Mouse (Mus musculus): Measurements from ENCODE around the gene Scn4b. TPM values are rescaled to one million over a fixed set of nuclear protein-coding genes. Genes with fewer than 3 reads are reported as not detected.

Gene Scn4b
- polyA plus RNA-seq, 1 experiment, result 0.60 TPM

DNA sequence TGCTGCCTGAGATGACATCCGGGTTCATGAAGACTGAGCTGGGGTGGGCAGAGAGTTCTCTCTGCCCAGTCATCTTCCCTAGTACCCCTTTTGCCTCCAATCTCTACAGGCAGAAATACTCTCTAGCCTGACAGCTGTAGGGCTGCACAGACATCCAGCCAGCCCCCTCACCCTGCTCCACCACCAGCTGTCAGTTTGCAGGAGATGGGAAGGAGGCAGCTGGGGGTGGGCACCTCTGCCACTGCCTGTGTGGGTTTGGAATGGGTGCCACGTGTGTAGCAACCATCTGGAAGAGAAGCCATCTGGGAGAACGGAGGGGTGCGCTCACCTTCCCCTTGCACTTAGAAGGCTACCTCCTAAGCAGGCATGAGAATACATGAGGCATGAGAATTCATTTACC lies 47.1 kb downstream of the Scn4b start:
- no peak for TF ChIP-seq CTCF (IDR thresholded peaks at IDR 0.05; ENCODE audit: control insufficient read depth, insufficient read depth, low read length)
- no peak for TF ChIP-seq POLR2A (IDR thresholded peaks at IDR 0.05; ENCODE audit: borderline replicate concordance, control insufficient read depth, low read depth, low read length)
- Histone ChIP-seq H3K4me3 (replicated peaks; ENCODE audit: control insufficient read depth, low read depth, low read length) (no peak overlapping the region), H3K27ac (ENCODE audit: control insufficient read depth, insufficient read depth, low read depth, low read length, poor library complexity) (no peak overlapping the region), H3K4me1 (ENCODE audit: control insufficient read depth, insufficient read depth, low read length) (peaks cover 4% of the 10 kb centered on the region)
- 51% methylated on average over 4 of the region's 4 CpGs for WGBS

DNA sequence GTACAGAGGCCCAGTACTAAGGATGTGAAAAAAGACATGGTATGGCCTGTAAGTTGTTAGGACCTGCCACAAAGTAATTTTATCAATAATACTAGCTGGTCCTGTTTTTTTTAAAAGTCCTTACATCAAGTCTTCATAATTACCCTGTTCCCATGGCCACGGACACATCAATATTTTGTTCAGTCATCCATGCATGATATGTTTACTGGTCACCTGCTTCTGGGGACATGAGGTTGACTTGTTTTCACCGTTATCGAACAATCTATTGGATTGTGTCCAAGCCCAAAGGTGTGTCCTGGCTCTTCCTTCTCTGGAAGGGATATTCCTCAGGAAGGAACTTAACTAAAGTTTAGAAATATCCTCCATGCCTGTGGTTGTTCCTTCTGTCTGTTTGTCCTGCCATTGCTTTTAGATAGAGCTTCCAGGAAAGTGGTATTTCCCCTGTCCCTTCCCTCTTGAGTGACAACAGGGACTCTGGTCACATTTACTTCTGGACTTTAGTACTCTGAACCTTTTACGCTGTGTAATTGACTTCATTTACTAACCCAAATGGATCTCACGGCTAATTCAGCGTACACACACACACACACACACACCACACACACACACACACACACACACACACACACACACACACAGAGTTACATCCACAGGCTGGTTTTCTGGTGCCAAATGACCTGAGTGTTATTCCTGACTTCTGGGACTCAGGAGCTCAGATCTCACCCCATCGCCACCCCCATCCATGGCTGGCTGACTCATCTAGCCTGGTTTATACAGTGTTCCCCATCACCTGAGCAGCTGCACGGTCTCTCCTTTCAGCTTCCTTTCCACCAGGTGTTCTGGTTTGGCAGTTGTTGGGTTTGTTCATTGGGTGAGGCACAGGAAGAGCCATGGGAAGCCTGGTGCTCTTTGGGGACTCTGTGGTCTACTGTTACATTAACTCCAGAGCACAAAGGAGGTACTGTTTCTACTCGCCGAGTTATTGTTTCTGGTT lies 50.7 kb downstream of the Scn4b start:
- TF ChIP-seq POLR2A (IDR thresholded peaks at IDR 0.05; ENCODE audit: borderline replicate concordance, control insufficient read depth, low read depth, low read length), result no peak
- no peak for TF ChIP-seq CTCF (IDR thresholded peaks at IDR 0.05; ENCODE audit: control insufficient read depth, insufficient read depth, low read length)
- no peak overlapping the region for H3K4me3 ChIP-seq (replicated peaks; ENCODE audit: control insufficient read depth, low read depth, low read length)
- H3K27ac ChIP-seq (ENCODE audit: control insufficient read depth, insufficient read depth, low read depth, low read length, poor library complexity), result no peak overlapping the region
- WGBS, result 50% methylated on average over 10 of the region's 10 CpGs
- no peaks in the 10 kb centered on the region; the same call in 1 of the 2 replicates for H3K4me1 ChIP-seq (ENCODE audit: control insufficient read depth, insufficient read depth, low read length)

DNA sequence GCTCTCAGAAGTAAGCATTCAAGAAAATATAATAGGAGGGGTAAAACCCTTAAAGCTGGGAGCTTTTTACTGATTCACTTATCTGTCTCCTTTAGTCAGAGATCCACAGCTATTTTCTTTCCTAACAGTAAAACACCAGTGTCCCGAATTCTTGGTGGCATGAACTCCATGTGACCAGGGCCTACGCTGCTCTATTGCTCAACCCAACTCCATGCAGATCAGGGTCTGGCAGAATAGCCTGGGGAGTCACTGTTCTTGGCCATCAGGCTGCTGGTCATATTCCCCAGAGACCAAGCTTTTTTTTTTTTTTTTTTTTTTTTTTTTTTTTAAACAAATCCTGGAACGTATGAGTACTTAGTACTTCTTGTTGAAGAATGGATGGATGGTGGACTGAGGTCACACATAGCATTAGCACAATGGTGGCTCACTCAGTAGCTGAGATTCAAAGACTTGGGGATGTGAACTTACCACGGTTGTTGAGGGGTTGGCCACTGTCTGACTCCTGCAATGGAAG lies 51.5 kb downstream of the Scn4b start:
- WGBS, result 47% methylated on average over 4 of the region's 4 CpGs
- no peak overlapping the region for H3K4me3 ChIP-seq (replicated peaks; ENCODE audit: control insufficient read depth, low read depth, low read length)
- TF ChIP-seq CTCF (IDR thresholded peaks at IDR 0.05; ENCODE audit: control insufficient read depth, insufficient read depth, low read length), result no peak
- no peak for TF ChIP-seq POLR2A (IDR thresholded peaks at IDR 0.05; ENCODE audit: borderline replicate concordance, control insufficient read depth, low read depth, low read length)
- no peak overlapping the region for H3K27ac ChIP-seq (ENCODE audit: control insufficient read depth, insufficient read depth, low read depth, low read length, poor library complexity)
- H3K4me1 ChIP-seq (ENCODE audit: control insufficient read depth, insufficient read depth, low read length), result no peaks in the 10 kb centered on the region; the same call in 1 of the 2 replicates

DNA sequence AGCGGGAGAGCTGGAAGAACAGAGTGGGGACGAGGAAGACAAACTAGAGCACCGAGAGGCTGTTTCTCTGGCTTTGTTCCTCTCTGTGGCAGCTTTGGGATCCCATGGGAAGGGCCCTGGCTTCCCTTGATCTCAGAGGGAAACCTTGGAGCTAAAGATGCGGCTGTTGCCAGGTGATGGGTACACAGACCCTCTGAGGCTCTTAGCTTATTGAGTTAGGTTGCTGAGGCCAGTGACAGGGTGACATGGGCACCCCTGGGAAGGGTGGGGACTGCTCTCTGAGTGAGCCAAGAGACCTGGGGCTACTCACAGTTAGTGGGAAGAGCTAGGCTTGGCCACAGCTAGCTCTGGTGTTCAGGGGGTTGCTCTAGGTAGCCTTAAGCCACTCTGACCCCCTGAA lies 57.3 kb downstream of the Scn4b start:
- TF ChIP-seq POLR2A (IDR thresholded peaks at IDR 0.05; ENCODE audit: borderline replicate concordance, control insufficient read depth, low read depth, low read length) (no peak), CTCF (IDR thresholded peaks at IDR 0.05; ENCODE audit: control insufficient read depth, insufficient read depth, low read length) (no peak)
- H3K27ac ChIP-seq (ENCODE audit: control insufficient read depth, insufficient read depth, low read depth, low read length, poor library complexity), result no peak overlapping the region
- no peaks in the 10 kb centered on the region; the same call in 1 of the 2 replicates for H3K4me1 ChIP-seq (ENCODE audit: control insufficient read depth, insufficient read depth, low read length)
- 85% methylated on average over 4 of the region's 4 CpGs for WGBS
- H3K4me3 ChIP-seq (replicated peaks; ENCODE audit: control insufficient read depth, low read depth, low read length), result no peak overlapping the region

DNA sequence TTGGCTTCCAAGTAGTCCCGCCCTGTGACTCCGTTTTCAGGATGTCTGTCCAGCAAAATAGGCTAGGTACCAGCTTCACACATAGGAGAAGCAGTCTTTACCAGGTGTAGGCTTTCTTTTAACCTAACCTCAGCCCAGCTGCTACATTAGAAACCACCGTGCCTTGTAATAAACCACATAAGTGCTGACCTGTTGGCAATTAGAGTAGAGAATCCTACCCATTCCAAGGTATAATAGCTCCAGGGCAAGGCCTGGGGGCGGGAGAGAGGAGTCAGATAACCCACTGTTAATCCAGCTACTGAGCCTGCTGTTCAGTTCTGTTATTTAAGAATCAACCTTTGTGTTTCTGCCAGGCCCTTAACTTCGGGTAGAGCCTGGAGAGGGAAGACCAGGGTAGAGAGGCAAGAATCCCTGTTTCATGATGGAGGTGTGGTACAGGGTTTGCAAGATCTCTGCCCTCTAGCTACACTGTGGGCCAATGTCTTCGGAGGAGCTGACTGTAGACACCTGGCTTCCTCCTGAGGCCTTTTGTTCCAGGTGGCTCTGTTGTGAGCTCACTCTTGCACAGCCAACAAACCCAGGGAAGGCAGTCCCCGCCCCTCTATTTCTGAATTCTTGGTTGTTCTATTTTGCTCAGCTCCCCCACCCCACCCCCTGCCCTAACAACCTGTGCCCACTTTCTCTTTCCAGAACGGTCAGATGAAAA lies 58.1 kb downstream of the Scn4b start:
- TF ChIP-seq CTCF (IDR thresholded peaks at IDR 0.05; ENCODE audit: control insufficient read depth, insufficient read depth, low read length) (no peak), POLR2A (IDR thresholded peaks at IDR 0.05; ENCODE audit: borderline replicate concordance, control insufficient read depth, low read depth, low read length) (no peak)
- Histone ChIP-seq H3K27ac (ENCODE audit: control insufficient read depth, insufficient read depth, low read depth, low read length, poor library complexity) (no peak overlapping the region), H3K4me3 (replicated peaks; ENCODE audit: control insufficient read depth, low read depth, low read length) (no peak overlapping the region), H3K4me1 (ENCODE audit: control insufficient read depth, insufficient read depth, low read length) (peaks cover 4% of the 10 kb centered on the region)
- 69% methylated on average over 8 of the region's 8 CpGs for WGBS

DNA sequence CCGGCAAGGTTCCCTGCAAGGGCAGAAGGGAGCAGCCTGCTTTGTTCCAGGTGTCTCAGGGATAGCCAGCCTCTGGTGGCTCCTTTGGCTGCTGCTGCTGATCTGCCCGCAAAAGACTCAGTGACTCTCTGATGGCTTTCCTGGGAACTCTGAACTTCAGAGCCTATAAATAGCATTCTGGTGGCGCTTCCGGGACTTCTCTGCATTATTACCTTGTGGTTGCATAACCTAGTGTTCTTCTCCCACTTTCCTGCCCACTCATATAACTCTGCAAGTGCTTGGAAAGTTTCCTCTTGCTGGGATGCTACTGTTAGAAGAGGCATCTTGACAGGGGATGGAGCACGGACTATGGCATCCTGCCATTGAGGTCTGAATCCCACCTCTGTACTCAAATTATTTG lies 59.4 kb downstream of the Scn4b start:
- TF ChIP-seq POLR2A (IDR thresholded peaks at IDR 0.05; ENCODE audit: borderline replicate concordance, control insufficient read depth, low read depth, low read length) (no peak), CTCF (IDR thresholded peaks at IDR 0.05; ENCODE audit: control insufficient read depth, insufficient read depth, low read length) (no peak)
- H3K4me1 ChIP-seq (ENCODE audit: control insufficient read depth, insufficient read depth, low read length), result peaks cover 8% of the 10 kb centered on the region
- no peak overlapping the region for H3K4me3 ChIP-seq (replicated peaks; ENCODE audit: control insufficient read depth, low read depth, low read length)
- H3K27ac ChIP-seq (ENCODE audit: control insufficient read depth, insufficient read depth, low read depth, low read length, poor library complexity), result no peak overlapping the region
- WGBS, result 65% methylated on average over 5 of the region's 5 CpGs

DNA sequence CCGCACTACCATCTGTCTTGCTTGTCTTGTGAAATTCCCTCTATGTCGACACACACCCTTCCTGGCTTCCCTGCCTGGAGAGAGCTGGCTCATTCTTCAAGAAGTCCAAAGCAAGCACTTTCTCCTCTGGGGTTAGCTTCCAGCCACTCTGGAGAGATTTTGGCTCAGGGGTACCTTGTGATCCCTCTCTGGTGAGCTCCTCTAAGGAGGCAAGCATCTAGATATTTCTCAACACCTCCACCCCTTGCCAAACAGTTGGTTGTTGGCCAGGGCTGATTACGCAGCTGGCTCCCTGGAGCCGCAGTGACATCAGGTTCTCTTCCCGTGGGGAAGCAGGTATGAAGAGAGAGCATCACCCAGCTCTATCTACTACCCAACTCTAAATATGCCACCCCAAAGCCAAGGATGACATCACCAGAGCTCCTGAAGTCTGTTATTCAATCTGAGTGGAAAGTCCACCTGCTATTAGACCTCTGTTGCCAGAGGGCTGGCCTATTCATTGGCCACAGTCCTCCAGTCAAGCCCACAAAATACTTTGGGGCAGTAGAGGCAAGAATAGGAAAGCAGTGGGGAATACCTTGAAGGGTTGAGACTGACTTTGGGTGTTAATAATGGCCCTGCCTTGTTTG lies 63.2 kb downstream of the Scn4b start:
- TF ChIP-seq CTCF (IDR thresholded peaks at IDR 0.05; ENCODE audit: control insufficient read depth, insufficient read depth, low read length), result no peak
- no peak for TF ChIP-seq POLR2A (IDR thresholded peaks at IDR 0.05; ENCODE audit: borderline replicate concordance, control insufficient read depth, low read depth, low read length)
- Histone ChIP-seq H3K4me1 (ENCODE audit: control insufficient read depth, insufficient read depth, low read length) (peaks cover 8% of the 10 kb centered on the region), H3K4me3 (replicated peaks; ENCODE audit: control insufficient read depth, low read depth, low read length) (no peak overlapping the region), H3K27ac (ENCODE audit: control insufficient read depth, insufficient read depth, low read depth, low read length, poor library complexity) (no peak overlapping the region)
- WGBS, result 41% methylated on average over 5 of the region's 5 CpGs

All from bone marrow, adult 2 months (tissue).